In genomic region chr17:45752678-45753077, GRCm38 (mm10) we compare ENCODE assay signal across 11 mouse cellular contexts. TPM values are rescaled to one million over a fixed set of nuclear protein-coding genes. Genes with fewer than 3 reads are reported as not detected.
A peak's percentile ranks its signal among the peaks of the same experiment; 100 is the strongest.
DNase-seq lines count a peak whose midpoint lies in the region; ATAC-seq and TF ChIP-seq lines count a peak whose summit lies in the region.
"Had no signal": no experiment of that assay in that cellular context is flagged by ENCODE, and none has a peak within 500 bp of the region (broad histone marks: within the 10 kb centered on the region; RNA-seq: fewer than 3 reads in every experiment).

No protein-coding gene starts in this region.

- no peaks in the 10 kb centered on the region for H3K4me1 ChIP-seq in liver, adult 2 months (ENCODE audit: control insufficient read depth, insufficient read depth, low read length)
- H3K4me1 ChIP-seq in liver, embryonic 12.5 days: peaks cover 30% of the 10 kb centered on the region
- peaks cover 72% of the 10 kb centered on the region for H3K4me1 ChIP-seq in limb, embryonic 10.5 days

- no peaks in the 10 kb centered on the region for H3K36me3 ChIP-seq in liver, adult 2 months (ENCODE audit: control insufficient read depth, insufficient read depth, low read length)
- H3K36me3 ChIP-seq in liver, embryonic 12.5 days: no peaks in the 10 kb centered on the region
- no peaks in the 10 kb centered on the region for H3K36me3 ChIP-seq in limb, embryonic 10.5 days
- H3K36me3 ChIP-seq: embryonic facial prominence, embryonic 13.5 days; hindbrain, embryonic 15.5 days had no signal

- H3K9ac ChIP-seq in liver, adult 2 months (ENCODE audit: low read depth, low read length): no peak overlapping the region
- H3K9ac ChIP-seq in liver, embryonic 12.5 days: no peak overlapping the region
- H3K9ac ChIP-seq: embryonic facial prominence, embryonic 13.5 days; hindbrain, embryonic 15.5 days had no signal

- H3K27me3 ChIP-seq in liver, adult 2 months (ENCODE audit: control insufficient read depth, insufficient read depth, low read length): no peaks in the 10 kb centered on the region
- H3K27me3 ChIP-seq in liver, embryonic 12.5 days (replicated peaks): peaks cover 21% of the 10 kb centered on the region; the same call in 1 of the 2 replicates
- H3K27me3 ChIP-seq in limb, embryonic 10.5 days (ENCODE audit: low read depth, poor library complexity, severe bottlenecking): peaks cover 9% of the 10 kb centered on the region; the same call in 1 of the 2 replicates
- H3K27me3 ChIP-seq: embryonic facial prominence, embryonic 13.5 days; hindbrain, embryonic 15.5 days had no signal

- no peak overlapping the region for H3K27ac ChIP-seq in liver, adult 2 months (replicated peaks; ENCODE audit: insufficient read depth, low read depth, low read length)
- H3K27ac ChIP-seq in liver, embryonic 12.5 days: no peak overlapping the region
- peak overlapping the region; percentile 83 for H3K27ac ChIP-seq in limb, embryonic 10.5 days
- H3K27ac ChIP-seq: embryonic facial prominence, embryonic 13.5 days; hindbrain, embryonic 15.5 days had no signal

- no peaks in the 10 kb centered on the region for H3K9me3 ChIP-seq in liver, embryonic 12.5 days (replicated peaks)
- H3K9me3 ChIP-seq in limb, embryonic 10.5 days (replicated peaks): no peaks in the 10 kb centered on the region
- H3K9me3 ChIP-seq: embryonic facial prominence, embryonic 13.5 days; hindbrain, embryonic 15.5 days had no signal

- no peak overlapping the region for H3K4me3 ChIP-seq in liver, adult 2 months (ENCODE audit: insufficient read depth, low read depth, low read length)
- H3K4me3 ChIP-seq in liver, embryonic 12.5 days: no peak overlapping the region
- H3K4me3 ChIP-seq in limb, embryonic 10.5 days: peak overlapping the region; percentile 9; the same call in 1 of the 2 replicates
- H3K4me3 ChIP-seq: embryonic facial prominence, embryonic 13.5 days; hindbrain, embryonic 15.5 days had no signal

- 23% methylated on average over 11 of the region's 11 CpGs for WGBS in liver, adult 2 months
- 17% methylated on average over 11 of the region's 11 CpGs for WGBS in liver, embryonic 12.5 days (ENCODE audit: insufficient replicate concordance)
- 17% methylated on average over 11 of the region's 11 CpGs for WGBS in limb, embryonic 10.5 days

- TF ChIP-seq POLR2A in liver, adult 2 months (IDR thresholded peaks at IDR 0.05; ENCODE audit: extremely low read depth, insufficient read depth, low read length): no peak

- peak; percentile 40 for DNase-seq in liver, adult 2 months (ENCODE audit: extremely low read depth, low read depth, low spot score)
- peak; percentile 76 for DNase-seq in embryo, embryonic 10.5 days (ENCODE audit: low spot score)
- DNase-seq in limb, embryonic 10.5 days (ENCODE audit: low spot score): peak; percentile 71
- DNase-seq in skeletal muscle tissue, adult 2 months (ENCODE audit: low read depth, low spot score): peak; percentile 62
- DNase-seq in spleen, adult 18-20 months: no peak
- DNase-seq in cerebellum, postnatal 25 days: no peak
- DNase-seq in thymus, postnatal 36 days: no peak

- no peaks in the 10 kb centered on the region for H3K79me2 ChIP-seq in liver, adult 2 months (ENCODE audit: control insufficient read depth, insufficient read depth, low read length)

- no peak for TF ChIP-seq CTCF in liver, adult 2 months (IDR thresholded peaks at IDR 0.05; ENCODE audit: low read depth, low read length)

- H3K4me2 ChIP-seq in liver, embryonic 12.5 days: no peak overlapping the region
- H3K4me2 ChIP-seq: embryonic facial prominence, embryonic 13.5 days; hindbrain, embryonic 15.5 days had no signal

- no peak for ATAC-seq in liver, embryonic 12.5 days

RNA-seq across cellular contexts. Expression of gene 1600014C23Rik, which starts 19.0 kb away (rescaled TPM):
- not detected in 2 replicates for total RNA-seq in liver, adult 2 months (2014; rRNA removed)
- polyA plus RNA-seq in liver, adult 2 months (2012; rRNA removed): not detected in 2 replicates
- polyA plus RNA-seq in liver, embryonic 12.5 days (2016; fragmentation: Nextera tagmentation; extraction: Ambion mirVana): not detected in 2 replicates
- 0.33 TPM in 1 of 2 replicates, not detected in the other for polyA plus RNA-seq in limb, embryonic 10.5 days (2016; fragmentation: Nextera tagmentation; extraction: Ambion mirVana)
- total RNA-seq: left cerebral cortex, postnatal 36 days had no signal
- polyA plus RNA-seq: embryonic facial prominence, embryonic 13.5 days had no signal

Comparison
In these comparisons a context has a peak if more than half of its experiments do, and no peak if none do; other contexts are left out.
1. DNase-seq: peak in liver, adult 2 months (single experiment), embryo, embryonic 10.5 days (single experiment), limb, embryonic 10.5 days (single experiment) and skeletal muscle tissue, adult 2 months (single experiment); none in spleen, adult 18-20 months (0 of 2), cerebellum, postnatal 25 days (0 of 2) and thymus, postnatal 36 days (0 of 2).